9 mouse cellular contexts compared by ENCODE assay signal in genomic region chr12:52288941-52289567, GRCm38 (mm10).
DNase-seq lines count a peak whose midpoint lies in the region; ATAC-seq lines count a peak whose summit lies in the region.
"Had no signal": no experiment of that assay in that cellular context is flagged by ENCODE, and none has a peak within 500 bp of the region (broad histone marks: within the 10 kb centered on the region; RNA-seq: fewer than 3 reads in every experiment).

No protein-coding gene starts in this region.

- no peaks in the 10 kb centered on the region for H3K9me3 ChIP-seq in heart, embryonic 15.5 days (replicated peaks)
- no peaks in the 10 kb centered on the region for H3K9me3 ChIP-seq in midbrain, embryonic 15.5 days
- H3K9me3 ChIP-seq: liver, embryonic 15.5 days had no signal

- peaks cover 10% of the 10 kb centered on the region; the same call in 1 of the 2 replicates for H3K4me1 ChIP-seq in heart, embryonic 15.5 days (replicated peaks)
- H3K4me1 ChIP-seq in midbrain, embryonic 15.5 days: peaks cover 24% of the 10 kb centered on the region
- H3K4me1 ChIP-seq: liver, embryonic 15.5 days had no signal

- 58% methylated on average over 11 of the region's 11 CpGs for WGBS in heart, embryonic 15.5 days
- WGBS in midbrain, embryonic 15.5 days: 18% methylated on average over 11 of the region's 11 CpGs

- H3K27me3 ChIP-seq in heart, embryonic 15.5 days: no peaks in the 10 kb centered on the region
- H3K27me3 ChIP-seq in midbrain, embryonic 15.5 days (replicated peaks): no peaks in the 10 kb centered on the region
- H3K27me3 ChIP-seq: liver, embryonic 15.5 days had no signal

- H3K9ac ChIP-seq in heart, embryonic 15.5 days: no peak overlapping the region
- 0 out of 2 replicates have a peak overlapping the region, but pooled peaks have one; percentile 7 for H3K9ac ChIP-seq in midbrain, embryonic 15.5 days
- H3K9ac ChIP-seq: liver, embryonic 15.5 days had no signal

- no peak for ATAC-seq in heart, embryonic 15.5 days (replicated peaks; ENCODE audit: insufficient number of reproducible peaks, insufficient read depth, low FRiP score, low read depth)
- ATAC-seq in midbrain, embryonic 15.5 days (replicated peaks): peak; percentile 91
- no peak for ATAC-seq in megakaryocyte-erythroid progenitor cell, adult 5-6 weeks (replicated peaks; ENCODE audit: low FRiP score, low TSS enrichment, poor library complexity, severe bottlenecking)

- no peak for DNase-seq in heart, adult 9 months (ENCODE audit: low spot score in 2 of 2)
- DNase-seq in brain, embryonic 18.5 days (ENCODE audit: low read depth, low spot score): peak; percentile 57
- peak; percentile 57 for DNase-seq in forelimb bud, embryonic 11.5 days (ENCODE audit: low read depth, low spot score)
- DNase-seq in urinary bladder, adult 2 months (ENCODE audit: low spot score): no peak
- DNase-seq in layer of hippocampus, adult 11-12 months (ENCODE audit: low spot score): no peak

- no peaks in the 10 kb centered on the region for H3K36me3 ChIP-seq in heart, embryonic 15.5 days
- H3K36me3 ChIP-seq in midbrain, embryonic 15.5 days (replicated peaks): no peaks in the 10 kb centered on the region
- H3K36me3 ChIP-seq: liver, embryonic 15.5 days had no signal

- H3K4me2 ChIP-seq in heart, embryonic 15.5 days: no peak overlapping the region
- H3K4me2 ChIP-seq in midbrain, embryonic 15.5 days: peak overlapping the region; percentile 35
- H3K4me2 ChIP-seq: liver, embryonic 15.5 days had no signal

- no peak overlapping the region for H3K4me3 ChIP-seq in heart, embryonic 15.5 days
- H3K4me3 ChIP-seq in midbrain, embryonic 15.5 days: no peak overlapping the region
- H3K4me3 ChIP-seq: liver, embryonic 15.5 days had no signal

- H3K27ac ChIP-seq in heart, embryonic 15.5 days: peak overlapping the region; percentile 32
- H3K27ac ChIP-seq in midbrain, embryonic 15.5 days: peak overlapping the region; percentile 71
- H3K27ac ChIP-seq: liver, embryonic 15.5 days had no signal

Comparison
In these comparisons a context has a peak if more than half of its experiments do, and no peak if none do; other contexts are left out.
1. DNase-seq: peak in brain, embryonic 18.5 days (single experiment) and forelimb bud, embryonic 11.5 days (single experiment); none in heart, adult 9 months (0 of 2), urinary bladder, adult 2 months (single experiment) and layer of hippocampus, adult 11-12 months (single experiment).